In genomic region chr9:106476924-106477484, GRCm38 (mm10) we compare ENCODE assay signal across 8 mouse cellular contexts. TPM values are rescaled to one million over a fixed set of nuclear protein-coding genes. Genes with fewer than 3 reads are reported as not detected.
DNase-seq lines count a peak whose midpoint lies in the region; ATAC-seq lines count a peak whose summit lies in the region.

Gene Parp3, minus strand, starts transcription at chr9:106476949.

- H3K27me3 ChIP-seq in hindbrain, embryonic 14.5 days (ENCODE audit: control insufficient read depth, insufficient read depth, low read length), result no peaks in the 10 kb centered on the region

- peak within 1 kb of the TSS; percentile 89 for H3K4me2 ChIP-seq in hindbrain, embryonic 14.5 days (replicated peaks)

- peak within 1 kb of the TSS; percentile 73 for H3K4me3 ChIP-seq in hindbrain, embryonic 14.5 days (replicated peaks; ENCODE audit: low read length)

- WGBS in hindbrain, embryonic 14.5 days, result under 1% methylated on average over 41 of the region's 41 CpGs

- peaks cover 12% of the 10 kb centered on the region for H3K4me1 ChIP-seq in hindbrain, embryonic 14.5 days (replicated peaks; ENCODE audit: control insufficient read depth, insufficient read depth, low read length)

- H3K36me3 ChIP-seq in hindbrain, embryonic 14.5 days (replicated peaks; ENCODE audit: control insufficient read depth, insufficient read depth), result peaks cover 9% of the 10 kb centered on the region; the same call in 1 of the 2 replicates

- ATAC-seq in hindbrain, embryonic 14.5 days (ENCODE audit: low FRiP score), result peak; percentile 99

- peak within 1 kb of the TSS; percentile 68 for H3K9ac ChIP-seq in hindbrain, embryonic 14.5 days

- no peak within 1 kb of the TSS for H3K27ac ChIP-seq in hindbrain, embryonic 14.5 days

- no peaks in the 10 kb centered on the region for H3K9me3 ChIP-seq in hindbrain, embryonic 14.5 days (ENCODE audit: control insufficient read depth, low read length)

- DNase-seq in R1 (ENCODE audit: low read depth, low spot score), result peak; percentile 100
- DNase-seq in cerebellum, postnatal 25 days, result peak; percentile 98 to 99
- peak; percentile 97 to 98 for DNase-seq in frontal cortex, postnatal 25 days (ENCODE audit: low spot score in 2 of 2)
- DNase-seq in hindbrain, embryonic 14.5 days (ENCODE audit: low spot score), result peak; percentile 96
- peak; percentile 100 for DNase-seq in layer of hippocampus, postnatal 36 days
- DNase-seq in lung, postnatal 36 days, result peak; percentile 100
- peak; percentile 100 for DNase-seq in retina, postnatal 1 day
- DNase-seq in urinary bladder, adult 18-20 months (ENCODE audit: low spot score in 2 of 2), result peak; percentile 94 to 99

RNA-seq across cellular contexts. Expression of gene Parp3, which starts in this region (rescaled TPM):
- 0.52 and 0.91 TPM in 2 replicates for polyA plus RNA-seq in hindbrain, embryonic 14.5 days (2014; fragmentation: Nextera tagmentation; extraction: Ambion mirVana)
- 1 to 10 TPM; 3.1 to 3.2 TPM for total RNA-seq in layer of hippocampus, postnatal 36 days (2021)

Comparison
In these comparisons a context has a peak if more than half of its experiments do, and no peak if none do; other contexts are left out.
1. Peak in DNase-seq, ATAC-seq, H3K4me3 ChIP-seq, H3K9ac ChIP-seq and H3K4me2 ChIP-seq in hindbrain, embryonic 14.5 days; RNA of the gene not detected or under 1 TPM.